Comparison of ENCODE assay signal across 12 mouse cellular contexts in genomic region chr14:105921217-105921695, GRCm38 (mm10). TPM values are rescaled to one million over a fixed set of nuclear protein-coding genes. Genes with fewer than 3 reads are reported as not detected.
DNase-seq lines count a peak whose midpoint lies in the region; ATAC-seq and TF ChIP-seq lines count a peak whose summit lies in the region.
"Had no signal": no experiment of that assay in that cellular context is flagged by ENCODE, and none has a peak within 500 bp of the region (broad histone marks: within the 10 kb centered on the region; RNA-seq: fewer than 3 reads in every experiment).

No protein-coding gene starts in this region.

- WGBS in heart, postnatal 0 days, result 24% methylated on average over 8 of the region's 8 CpGs
- whole genome bisulfite sequencing in embryonic facial prominence, embryonic 12.5 days, result 3% methylated on average over 8 of the region's 8 CpGs
- 3% methylated on average over 8 of the region's 8 CpGs for WGBS in hindbrain, embryonic 15.5 days
- WGBS in midbrain, embryonic 13.5 days, result 5% methylated on average over 8 of the region's 8 CpGs

- no peak for ATAC-seq in heart, postnatal 0 days (ENCODE audit: insufficient read depth, low read depth)
- no peak for ATAC-seq in embryonic facial prominence, embryonic 12.5 days (ENCODE audit: insufficient number of reproducible peaks, insufficient read depth, low FRiP score, low TSS enrichment)
- ATAC-seq in hindbrain, embryonic 15.5 days (ENCODE audit: low FRiP score, low read depth), result no peak
- no peak for ATAC-seq in midbrain, embryonic 13.5 days
- ATAC-seq: inflammation-experienced regulatory T-cells, adult 6 months had no signal

- peak overlapping the region; percentile 2; the same call in 1 of the 2 replicates for H3K4me3 ChIP-seq in heart, postnatal 0 days (ENCODE audit: low read depth, low read length)
- H3K4me3 ChIP-seq in embryonic facial prominence, embryonic 12.5 days, result no peak overlapping the region
- no peak overlapping the region for H3K4me3 ChIP-seq in hindbrain, embryonic 15.5 days
- peak overlapping the region; percentile 25; the same call in 1 of the 2 replicates for H3K4me3 ChIP-seq in midbrain, embryonic 13.5 days (replicated peaks)

- no peak for TF ChIP-seq CTCF in heart, postnatal 0 days (IDR thresholded peaks at IDR 0.05; ENCODE audit: low read depth)

- TF ChIP-seq EP300 in heart, postnatal 0 days (IDR thresholded peaks at IDR 0.05; ENCODE audit: low read depth), result no peak

- no peaks in the 10 kb centered on the region for H3K27me3 ChIP-seq in heart, postnatal 0 days (ENCODE audit: control insufficient read depth, insufficient read depth, low read length)
- no peaks in the 10 kb centered on the region for H3K27me3 ChIP-seq in embryonic facial prominence, embryonic 12.5 days
- H3K27me3 ChIP-seq in hindbrain, embryonic 15.5 days, result peaks cover 10% of the 10 kb centered on the region; the same call in 1 of the 2 replicates
- peaks cover 19% of the 10 kb centered on the region for H3K27me3 ChIP-seq in midbrain, embryonic 13.5 days
- H3K27me3 ChIP-seq: CH12.LX had no signal

- no peaks in the 10 kb centered on the region for H3K9me3 ChIP-seq in heart, postnatal 0 days (replicated peaks; ENCODE audit: control insufficient read depth, low read length)
- H3K9me3 ChIP-seq in embryonic facial prominence, embryonic 12.5 days, result no peaks in the 10 kb centered on the region
- no peaks in the 10 kb centered on the region for H3K9me3 ChIP-seq in hindbrain, embryonic 15.5 days
- H3K9me3 ChIP-seq in midbrain, embryonic 13.5 days, result no peaks in the 10 kb centered on the region

- H3K4me1 ChIP-seq in heart, postnatal 0 days (ENCODE audit: control insufficient read depth, insufficient read depth), result no peaks in the 10 kb centered on the region; the same call in 1 of the 2 replicates
- peaks cover 19% of the 10 kb centered on the region for H3K4me1 ChIP-seq in embryonic facial prominence, embryonic 12.5 days
- H3K4me1 ChIP-seq in hindbrain, embryonic 15.5 days (replicated peaks), result peaks cover 19% of the 10 kb centered on the region
- peaks cover 16% of the 10 kb centered on the region for H3K4me1 ChIP-seq in midbrain, embryonic 13.5 days (replicated peaks)

- no peaks in the 10 kb centered on the region for H3K36me3 ChIP-seq in heart, postnatal 0 days (replicated peaks; ENCODE audit: control insufficient read depth, insufficient read depth, low read length)
- no peaks in the 10 kb centered on the region for H3K36me3 ChIP-seq in embryonic facial prominence, embryonic 12.5 days
- no peaks in the 10 kb centered on the region for H3K36me3 ChIP-seq in hindbrain, embryonic 15.5 days
- H3K36me3 ChIP-seq in midbrain, embryonic 13.5 days, result no peaks in the 10 kb centered on the region

- peak overlapping the region; percentile 26 for H3K4me2 ChIP-seq in heart, postnatal 0 days (ENCODE audit: low read depth, low read length)
- peak overlapping the region; percentile 39 for H3K4me2 ChIP-seq in embryonic facial prominence, embryonic 12.5 days (replicated peaks)
- H3K4me2 ChIP-seq in hindbrain, embryonic 15.5 days, result peak overlapping the region; percentile 39
- peak overlapping the region; percentile 51 for H3K4me2 ChIP-seq in midbrain, embryonic 13.5 days (replicated peaks)

- no peak overlapping the region for H3K9ac ChIP-seq in heart, postnatal 0 days (replicated peaks; ENCODE audit: low read depth, low read length)
- H3K9ac ChIP-seq in embryonic facial prominence, embryonic 12.5 days, result no peak overlapping the region
- H3K9ac ChIP-seq in hindbrain, embryonic 15.5 days, result no peak overlapping the region
- H3K9ac ChIP-seq in midbrain, embryonic 13.5 days (replicated peaks), result 0 out of 2 replicates have a peak overlapping the region, but pooled peaks have one; percentile 36

- peak; percentile 34 for DNase-seq in heart, postnatal 0 days (ENCODE audit: low spot score)
- no peak for DNase-seq in heart, postnatal 4 days
- DNase-seq in thymus, postnatal 14 days, result no peak
- no peak for DNase-seq in adrenal gland, postnatal 10 days
- no peak for DNase-seq in natural killer cell, adult 2 months (ENCODE audit: low spot score in 2 of 2)
- DNase-seq: adrenal gland, postnatal 14 days; thymus, postnatal 4 days had no signal

- peak overlapping the region; percentile 33; the same call in 1 of the 2 replicates for H3K27ac ChIP-seq in heart, postnatal 0 days (ENCODE audit: low read depth)
- H3K27ac ChIP-seq in embryonic facial prominence, embryonic 12.5 days, result peak overlapping the region; percentile 57; the same call in 1 of the 2 replicates
- H3K27ac ChIP-seq in hindbrain, embryonic 15.5 days (replicated peaks), result no peak overlapping the region
- H3K27ac ChIP-seq in midbrain, embryonic 13.5 days, result peak overlapping the region; percentile 58; the same call in 1 of the 2 replicates

RNA-seq across cellular contexts. Expression of gene Spry2, which starts 24.6 kb away (rescaled TPM):
- total RNA-seq in heart, postnatal 0 days (2014; rRNA removed; ENCODE audit: low replicate concordance), result 30.3 and 39.8 TPM in 2 replicates
- 69.7 and 73.9 TPM in 2 replicates for polyA plus RNA-seq in heart, postnatal 0 days (2015; fragmentation: Nextera tagmentation; extraction: Ambion mirVana)
- 10 to 100 TPM; 66.1 to 73.2 TPM for total RNA-seq in heart, postnatal 4 days (2021)
- polyA plus RNA-seq in embryonic facial prominence, embryonic 12.5 days (2016; fragmentation: Nextera tagmentation; extraction: Ambion mirVana), result 50.7 and 53.5 TPM in 2 replicates
- polyA plus RNA-seq in hindbrain, embryonic 15.5 days (2015; fragmentation: Nextera tagmentation; extraction: Ambion mirVana), result 35.2 and 35.5 TPM in 2 replicates
- 26.9 and 38.6 TPM in 2 replicates for polyA plus RNA-seq in midbrain, embryonic 13.5 days (2015; fragmentation: Nextera tagmentation; extraction: Ambion mirVana)
- total RNA-seq in adrenal gland, postnatal 10 days (2021), result 10 to 100 TPM; 39.4 to 41.3 TPM
- total RNA-seq: CH12.LX had no signal

Comparison
In these comparisons a context has a peak if more than half of its experiments do, and no peak if none do; other contexts are left out.
1. H3K4me3 ChIP-seq: peak in heart, postnatal 0 days (single experiment) and midbrain, embryonic 13.5 days (single experiment); none in embryonic facial prominence, embryonic 12.5 days (single experiment) and hindbrain, embryonic 15.5 days (single experiment).
2. Peak in every context shown above with its lines, with median percentiles within 50 percentile points of each other: H3K4me2 ChIP-seq.